ENCODE assay signal across 10 mouse cellular contexts in the genomic region with DNA sequence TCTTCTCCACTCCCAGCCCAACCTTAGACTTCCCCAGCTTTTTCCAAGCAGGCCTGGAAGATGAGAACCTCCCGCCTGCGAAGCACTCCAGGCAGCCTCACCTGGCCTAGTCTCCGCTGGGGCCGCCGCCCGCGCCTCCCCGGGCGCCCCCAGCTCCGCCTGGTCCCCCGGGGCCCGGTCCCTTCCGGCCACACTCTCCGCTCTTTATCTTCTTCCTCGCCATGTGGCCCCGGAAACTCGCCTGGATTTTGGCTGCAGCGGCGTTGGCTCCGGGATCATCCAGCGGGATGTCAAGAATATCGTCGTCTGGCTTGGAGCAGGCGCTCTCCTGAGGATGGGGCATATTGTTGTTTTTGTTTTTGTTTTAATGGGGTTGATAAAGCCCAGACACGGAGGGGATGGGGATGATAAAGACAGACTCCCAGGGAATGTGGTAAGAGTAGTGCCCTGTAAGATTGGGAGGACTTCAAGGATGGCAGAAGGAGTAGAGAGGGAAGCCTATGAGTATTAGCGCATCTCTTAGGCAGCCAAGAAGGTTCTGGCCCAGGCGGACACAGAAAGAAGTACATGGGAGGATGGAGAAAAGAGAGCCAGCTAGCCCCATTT. TPM values are rescaled to one million over a fixed set of nuclear protein-coding genes. Genes with fewer than 3 reads are reported as not detected.
A peak's percentile ranks its signal among the peaks of the same experiment; 100 is the strongest.
DNase-seq lines count a peak whose midpoint lies in the region; ATAC-seq lines count a peak whose summit lies in the region.
"Had no signal": no experiment of that assay in that cellular context is flagged by ENCODE, and none has a peak within 500 bp of the region (broad histone marks: within the 10 kb centered on the region; RNA-seq: fewer than 3 reads in every experiment).

No protein-coding gene starts in this region.

- H3K4me3 ChIP-seq in midbrain, embryonic 12.5 days = peak overlapping the region; percentile 17; the same call in 1 of the 2 replicates
- H3K4me3 ChIP-seq in midbrain, embryonic 16.5 days (ENCODE audit: low read depth, low read length) = no peak overlapping the region
- H3K4me3 ChIP-seq in heart, embryonic 15.5 days = no peak overlapping the region
- H3K4me3 ChIP-seq in neural tube, embryonic 15.5 days (replicated peaks) = 0 out of 2 replicates have a peak overlapping the region, but pooled peaks have one; percentile 3

- 6% methylated on average over 27 of the region's 27 CpGs for WGBS in midbrain, embryonic 12.5 days
- WGBS in midbrain, embryonic 16.5 days = 17% methylated on average over 27 of the region's 27 CpGs
- 31% methylated on average over 27 of the region's 27 CpGs for WGBS in heart, embryonic 15.5 days
- WGBS in neural tube, embryonic 15.5 days = 12% methylated on average over 27 of the region's 27 CpGs

- no peak overlapping the region for H3K27ac ChIP-seq in midbrain, embryonic 12.5 days (replicated peaks)
- no peak overlapping the region for H3K27ac ChIP-seq in midbrain, embryonic 16.5 days (ENCODE audit: low read length)
- no peak overlapping the region for H3K27ac ChIP-seq in heart, embryonic 15.5 days
- H3K27ac ChIP-seq in neural tube, embryonic 15.5 days (replicated peaks) = no peak overlapping the region

- H3K4me2 ChIP-seq in midbrain, embryonic 12.5 days (replicated peaks) = peak overlapping the region; percentile 54; the same call in 1 of the 2 replicates
- no peak overlapping the region for H3K4me2 ChIP-seq in midbrain, embryonic 16.5 days (ENCODE audit: low read length)
- H3K4me2 ChIP-seq in heart, embryonic 15.5 days = peak overlapping the region; percentile 84; the same call in 1 of the 2 replicates
- H3K4me2 ChIP-seq in neural tube, embryonic 15.5 days = peak overlapping the region; percentile 30; the same call in 1 of the 2 replicates

- H3K4me1 ChIP-seq in midbrain, embryonic 12.5 days = peaks cover 16% of the 10 kb centered on the region
- H3K4me1 ChIP-seq in midbrain, embryonic 16.5 days (ENCODE audit: control insufficient read depth, insufficient read depth, low read length) = peaks cover 12% of the 10 kb centered on the region
- H3K4me1 ChIP-seq in heart, embryonic 15.5 days (replicated peaks) = peaks cover 21% of the 10 kb centered on the region
- H3K4me1 ChIP-seq in neural tube, embryonic 15.5 days = peaks cover 21% of the 10 kb centered on the region

- peak; percentile 96 for DNase-seq in heart, adult 11 months
- no peak for DNase-seq in heart, adult 8-10 months (ENCODE audit: low spot score)
- DNase-seq in spleen, adult 12 weeks (ENCODE audit: low spot score) = no peak
- no peak for DNase-seq in cerebellum, adult 11 months
- DNase-seq: kidney, postnatal 14 days had no signal

- H3K27me3 ChIP-seq in midbrain, embryonic 12.5 days = peaks cover 97% of the 10 kb centered on the region
- peaks cover 36% of the 10 kb centered on the region for H3K27me3 ChIP-seq in midbrain, embryonic 16.5 days (ENCODE audit: control insufficient read depth, insufficient read depth, low read depth, low read length)
- peaks cover 24% of the 10 kb centered on the region for H3K27me3 ChIP-seq in heart, embryonic 15.5 days
- peaks cover 72% of the 10 kb centered on the region for H3K27me3 ChIP-seq in neural tube, embryonic 15.5 days (replicated peaks)

- H3K36me3 ChIP-seq in midbrain, embryonic 12.5 days = no peaks in the 10 kb centered on the region
- no peaks in the 10 kb centered on the region for H3K36me3 ChIP-seq in midbrain, embryonic 16.5 days (ENCODE audit: control insufficient read depth, insufficient read depth, low read length)
- no peaks in the 10 kb centered on the region for H3K36me3 ChIP-seq in heart, embryonic 15.5 days
- H3K36me3 ChIP-seq in neural tube, embryonic 15.5 days = no peaks in the 10 kb centered on the region

- H3K9me3 ChIP-seq in midbrain, embryonic 12.5 days = no peaks in the 10 kb centered on the region
- H3K9me3 ChIP-seq in midbrain, embryonic 16.5 days (replicated peaks; ENCODE audit: control insufficient read depth, low read length, poor library complexity, severe bottlenecking) = no peaks in the 10 kb centered on the region
- no peaks in the 10 kb centered on the region for H3K9me3 ChIP-seq in heart, embryonic 15.5 days (replicated peaks)
- no peaks in the 10 kb centered on the region for H3K9me3 ChIP-seq in neural tube, embryonic 15.5 days (replicated peaks)

- no peak overlapping the region for H3K9ac ChIP-seq in midbrain, embryonic 12.5 days (replicated peaks)
- no peak overlapping the region for H3K9ac ChIP-seq in midbrain, embryonic 16.5 days (ENCODE audit: low read depth, low read length)
- no peak overlapping the region for H3K9ac ChIP-seq in heart, embryonic 15.5 days
- no peak overlapping the region for H3K9ac ChIP-seq in neural tube, embryonic 15.5 days (replicated peaks)

- ATAC-seq in midbrain, embryonic 12.5 days (ENCODE audit: low FRiP score, low read depth) = no peak
- ATAC-seq in midbrain, embryonic 16.5 days = no peak
- ATAC-seq in heart, embryonic 15.5 days (replicated peaks; ENCODE audit: insufficient number of reproducible peaks, insufficient read depth, low FRiP score, low read depth) = no peak
- 0 out of 2 replicates have a peak, but pooled peaks have one; percentile 8 for ATAC-seq in neural tube, embryonic 15.5 days (ENCODE audit: low FRiP score)

RNA-seq across cellular contexts. Expression of gene Nrgn, which starts 6.8 kb away (rescaled TPM):
- 10 to 100 TPM in 2 of 4 experiments, 1 to 10 TPM in 2; 4.8 to 11.7 (median 8.5) TPM for total RNA-seq in heart, adult 8-10 months (2022)
- polyA plus RNA-seq in midbrain, embryonic 12.5 days (2016; fragmentation: Nextera tagmentation; extraction: Ambion mirVana) = 3.0 and 3.4 TPM in 2 replicates
- 13.8 and 18.4 TPM in 2 replicates for polyA plus RNA-seq in midbrain, embryonic 16.5 days (2015; fragmentation: Nextera tagmentation; extraction: Ambion mirVana)
- 5.9 and 6.3 TPM in 2 replicates for polyA plus RNA-seq in heart, embryonic 15.5 days (2015; fragmentation: Nextera tagmentation; extraction: Ambion mirVana)
- polyA plus RNA-seq in neural tube, embryonic 15.5 days (2015; fragmentation: Nextera tagmentation; extraction: Ambion mirVana) = 3.8 and 6.9 TPM in 2 replicates

RNA-seq across cellular contexts. Expression of gene Vsig2, which starts 6.9 kb away (rescaled TPM):
- total RNA-seq in heart, adult 8-10 months (2022) = 1 to 10 TPM; 1.9 to 5.2 (median 3.7) TPM
- polyA plus RNA-seq in midbrain, embryonic 12.5 days (2016; fragmentation: Nextera tagmentation; extraction: Ambion mirVana) = 0.56 TPM in 1 of 2 replicates, not detected in the other
- polyA plus RNA-seq in midbrain, embryonic 16.5 days (2015; fragmentation: Nextera tagmentation; extraction: Ambion mirVana) = 0.72 and 1.2 TPM in 2 replicates
- 2.3 and 2.5 TPM in 2 replicates for polyA plus RNA-seq in heart, embryonic 15.5 days (2015; fragmentation: Nextera tagmentation; extraction: Ambion mirVana)
- polyA plus RNA-seq in neural tube, embryonic 15.5 days (2015; fragmentation: Nextera tagmentation; extraction: Ambion mirVana) = 0.54 and 0.91 TPM in 2 replicates
- total RNA-seq: megakaryocyte progenitor cell, adult 5-6 weeks had no signal

RNA-seq across cellular contexts. Expression of gene Siae, which starts 9.5 kb away (rescaled TPM):
- total RNA-seq in heart, adult 8-10 months (2022) = 10 to 100 TPM in 1 of 4 experiments, 1 to 10 TPM in 3; 8.4 to 10.0 (median 9.1) TPM
- 6.8 and 7.7 TPM in 2 replicates for polyA plus RNA-seq in midbrain, embryonic 12.5 days (2016; fragmentation: Nextera tagmentation; extraction: Ambion mirVana)
- polyA plus RNA-seq in midbrain, embryonic 16.5 days (2015; fragmentation: Nextera tagmentation; extraction: Ambion mirVana) = 12.7 and 13.8 TPM in 2 replicates
- 9.0 and 10.2 TPM in 2 replicates for polyA plus RNA-seq in heart, embryonic 15.5 days (2015; fragmentation: Nextera tagmentation; extraction: Ambion mirVana)
- polyA plus RNA-seq in neural tube, embryonic 15.5 days (2015; fragmentation: Nextera tagmentation; extraction: Ambion mirVana) = 13.3 and 14.9 TPM in 2 replicates

RNA-seq across cellular contexts. Expression of gene Esam, which starts 18.1 kb away (rescaled TPM):
- 10 to 100 TPM; 53.1 to 62.0 (median 57.0) TPM for total RNA-seq in heart, adult 8-10 months (2022)
- polyA plus RNA-seq in midbrain, embryonic 12.5 days (2016; fragmentation: Nextera tagmentation; extraction: Ambion mirVana) = 29.3 and 30.2 TPM in 2 replicates
- 38.8 and 42.1 TPM in 2 replicates for polyA plus RNA-seq in midbrain, embryonic 16.5 days (2015; fragmentation: Nextera tagmentation; extraction: Ambion mirVana)
- polyA plus RNA-seq in heart, embryonic 15.5 days (2015; fragmentation: Nextera tagmentation; extraction: Ambion mirVana) = 76.9 and 89.3 TPM in 2 replicates
- polyA plus RNA-seq in neural tube, embryonic 15.5 days (2015; fragmentation: Nextera tagmentation; extraction: Ambion mirVana) = 42.2 and 47.0 TPM in 2 replicates

RNA-seq across cellular contexts. Expression of gene Msantd2, which starts 56.8 kb away (rescaled TPM):
- total RNA-seq in heart, adult 8-10 months (2022) = 1 to 10 TPM; 3.5 to 7.7 (median 5.4) TPM
- 45.7 and 53.3 TPM in 2 replicates for polyA plus RNA-seq in midbrain, embryonic 12.5 days (2016; fragmentation: Nextera tagmentation; extraction: Ambion mirVana)
- polyA plus RNA-seq in midbrain, embryonic 16.5 days (2015; fragmentation: Nextera tagmentation; extraction: Ambion mirVana) = 34.8 and 35.0 TPM in 2 replicates
- polyA plus RNA-seq in heart, embryonic 15.5 days (2015; fragmentation: Nextera tagmentation; extraction: Ambion mirVana) = 9.5 and 14.8 TPM in 2 replicates
- 27.6 and 30.7 TPM in 2 replicates for polyA plus RNA-seq in neural tube, embryonic 15.5 days (2015; fragmentation: Nextera tagmentation; extraction: Ambion mirVana)

Comparison
In these comparisons a context has a peak if more than half of its experiments do, and no peak if none do; other contexts are left out.
1. H3K4me3 ChIP-seq: peak in midbrain, embryonic 12.5 days (single experiment) and neural tube, embryonic 15.5 days (single experiment); none in midbrain, embryonic 16.5 days (single experiment) and heart, embryonic 15.5 days (single experiment).